Mouse (Mus musculus): Measurements from ENCODE around the gene Nmnat3. TPM values are rescaled to one million over a fixed set of nuclear protein-coding genes. Genes with fewer than 3 reads are reported as not detected.

Gene Nmnat3
- polyA plus RNA-seq, 1 experiment: 12.9 TPM

- H3K4me3 ChIP-seq (ENCODE audit: control insufficient read depth, insufficient read depth, low read length): no peak overlapping the region
- H3K27ac ChIP-seq (ENCODE audit: control insufficient read depth, insufficient read depth, low read length): no peak overlapping the region
- no peaks in the 10 kb centered on the region for H3K36me3 ChIP-seq (ENCODE audit: control insufficient read depth, insufficient read depth, low read length)
- H3K4me1 ChIP-seq (replicated peaks; ENCODE audit: control insufficient read depth, insufficient read depth, low read length): no peaks in the 10 kb centered on the region
- DNase-seq: no peak
- H3K27me3 ChIP-seq (ENCODE audit: control insufficient read depth, insufficient read depth, low read length): no peaks in the 10 kb centered on the region
- 97% methylated on average over 7 of the region's 8 CpGs for WGBS
- TF ChIP-seq POLR2A (IDR thresholded peaks at IDR 0.05; ENCODE audit: control insufficient read depth, extremely low read depth, insufficient read depth, low read length, poor library complexity): no peak
- TF ChIP-seq CTCF (IDR thresholded peaks at IDR 0.05; ENCODE audit: borderline replicate concordance, control insufficient read depth, extremely low read depth, insufficient read depth, low read length, poor library complexity): no peak
Measured at GRCm38 (mm10) chr9:98369707-98370106, 82.5 kb downstream of the Nmnat3 start.

GRCm38 (mm10) chr9:98373358-98373757, 86.1 kb downstream of the Nmnat3 start:
- 97% methylated on average over 5 of the region's 5 CpGs for WGBS
- DNase-seq: no peak
- TF ChIP-seq CTCF (IDR thresholded peaks at IDR 0.05; ENCODE audit: borderline replicate concordance, control insufficient read depth, extremely low read depth, insufficient read depth, low read length, poor library complexity): no peak
- no peak for TF ChIP-seq POLR2A (IDR thresholded peaks at IDR 0.05; ENCODE audit: control insufficient read depth, extremely low read depth, insufficient read depth, low read length, poor library complexity)
- Histone ChIP-seq H3K4me1 (replicated peaks; ENCODE audit: control insufficient read depth, insufficient read depth, low read length) (no peaks in the 10 kb centered on the region), H3K27ac (ENCODE audit: control insufficient read depth, insufficient read depth, low read length) (no peak overlapping the region), H3K4me3 (ENCODE audit: control insufficient read depth, insufficient read depth, low read length) (no peak overlapping the region), H3K36me3 (ENCODE audit: control insufficient read depth, insufficient read depth, low read length) (no peaks in the 10 kb centered on the region), H3K27me3 (ENCODE audit: control insufficient read depth, insufficient read depth, low read length) (no peaks in the 10 kb centered on the region)

- DNase-seq: no peak
- H3K27ac ChIP-seq (ENCODE audit: control insufficient read depth, insufficient read depth, low read length): no peak overlapping the region
- 95% methylated on average over 11 of the region's 11 CpGs for WGBS
- no peaks in the 10 kb centered on the region for H3K27me3 ChIP-seq (ENCODE audit: control insufficient read depth, insufficient read depth, low read length)
- H3K36me3 ChIP-seq (ENCODE audit: control insufficient read depth, insufficient read depth, low read length): no peaks in the 10 kb centered on the region
- H3K4me3 ChIP-seq (ENCODE audit: control insufficient read depth, insufficient read depth, low read length): no peak overlapping the region
- TF ChIP-seq POLR2A (IDR thresholded peaks at IDR 0.05; ENCODE audit: control insufficient read depth, extremely low read depth, insufficient read depth, low read length, poor library complexity): no peak
- no peak for TF ChIP-seq CTCF (IDR thresholded peaks at IDR 0.05; ENCODE audit: borderline replicate concordance, control insufficient read depth, extremely low read depth, insufficient read depth, low read length, poor library complexity)
- no peaks in the 10 kb centered on the region for H3K4me1 ChIP-seq (replicated peaks; ENCODE audit: control insufficient read depth, insufficient read depth, low read length)
Measured at GRCm38 (mm10) chr9:98374897-98375296, 87.7 kb downstream of the Nmnat3 start.

- Histone ChIP-seq H3K27me3 (ENCODE audit: control insufficient read depth, insufficient read depth, low read length) (no peaks in the 10 kb centered on the region), H3K4me1 (replicated peaks; ENCODE audit: control insufficient read depth, insufficient read depth, low read length) (no peaks in the 10 kb centered on the region), H3K36me3 (ENCODE audit: control insufficient read depth, insufficient read depth, low read length) (no peaks in the 10 kb centered on the region), H3K27ac (ENCODE audit: control insufficient read depth, insufficient read depth, low read length) (no peak overlapping the region), H3K4me3 (ENCODE audit: control insufficient read depth, insufficient read depth, low read length) (no peak overlapping the region)
- 88% methylated on average over 5 of the region's 5 CpGs for WGBS
- TF ChIP-seq POLR2A (IDR thresholded peaks at IDR 0.05; ENCODE audit: control insufficient read depth, extremely low read depth, insufficient read depth, low read length, poor library complexity): no peak
- TF ChIP-seq CTCF (IDR thresholded peaks at IDR 0.05; ENCODE audit: borderline replicate concordance, control insufficient read depth, extremely low read depth, insufficient read depth, low read length, poor library complexity): no peak
- no peak for DNase-seq
Measured at GRCm38 (mm10) chr9:98375329-98376170, 88.3 kb downstream of the Nmnat3 start.

- TF ChIP-seq POLR2A (IDR thresholded peaks at IDR 0.05; ENCODE audit: control insufficient read depth, extremely low read depth, insufficient read depth, low read length, poor library complexity): no peak
- TF ChIP-seq CTCF (IDR thresholded peaks at IDR 0.05; ENCODE audit: borderline replicate concordance, control insufficient read depth, extremely low read depth, insufficient read depth, low read length, poor library complexity): no peak
Measured at GRCm38 (mm10) chr9:98379736-98380135, 92.5 kb downstream of the Nmnat3 start.

GRCm38 (mm10) chr9:98380593-98380992, 93.4 kb downstream of the Nmnat3 start:
- no peaks in the 10 kb centered on the region for H3K27me3 ChIP-seq (ENCODE audit: control insufficient read depth, insufficient read depth, low read length)
- TF ChIP-seq CTCF (IDR thresholded peaks at IDR 0.05; ENCODE audit: borderline replicate concordance, control insufficient read depth, extremely low read depth, insufficient read depth, low read length, poor library complexity): no peak
- no peak for TF ChIP-seq POLR2A (IDR thresholded peaks at IDR 0.05; ENCODE audit: control insufficient read depth, extremely low read depth, insufficient read depth, low read length, poor library complexity)
- no peaks in the 10 kb centered on the region for H3K4me1 ChIP-seq (replicated peaks; ENCODE audit: control insufficient read depth, insufficient read depth, low read length)
- 96% methylated on average over 9 of the region's 9 CpGs for WGBS
- no peak overlapping the region for H3K4me3 ChIP-seq (ENCODE audit: control insufficient read depth, insufficient read depth, low read length)
- no peak overlapping the region for H3K27ac ChIP-seq (ENCODE audit: control insufficient read depth, insufficient read depth, low read length)
- H3K36me3 ChIP-seq (ENCODE audit: control insufficient read depth, insufficient read depth, low read length): no peaks in the 10 kb centered on the region
- DNase-seq: no peak

More at GRCm38 (mm10) chr9:98379736-98380135, 92.5 kb downstream of the Nmnat3 start:
- H3K4me1 ChIP-seq (replicated peaks; ENCODE audit: control insufficient read depth, insufficient read depth, low read length): no peaks in the 10 kb centered on the region
- no peak for DNase-seq
- H3K4me3 ChIP-seq (ENCODE audit: control insufficient read depth, insufficient read depth, low read length): no peak overlapping the region
- H3K27ac ChIP-seq (ENCODE audit: control insufficient read depth, insufficient read depth, low read length): no peak overlapping the region
- WGBS: 95% methylated on average over 4 of the region's 4 CpGs
- H3K27me3 ChIP-seq (ENCODE audit: control insufficient read depth, insufficient read depth, low read length): no peaks in the 10 kb centered on the region
- no peaks in the 10 kb centered on the region for H3K36me3 ChIP-seq (ENCODE audit: control insufficient read depth, insufficient read depth, low read length)
